Mouse (Mus musculus) liver (tissue): ENCODE data around the gene Olfr704.
"Not testable (repeated sequence)": the region's sequence is repeated elsewhere in the genome, so short reads cannot be mapped to it uniquely, and the experiment has no call there.

Experiments
- DNase-seq: peaks from one replicate; pipeline ENCODE4 v3.0.0-alpha.2; 2020; ENCODE audit warnings: mixed read lengths

Gene Olfr704

GRCm38 (mm10) chr7:106862885-106863284 lies at the start of gene Olfr704:
Olfr704 (plus strand) TSS chr7:106863185.
- no peak for DNase-seq

GRCm38 (mm10) chr7:106813829-106814228 lies 49.2 kb upstream of the Olfr704 start, which contains the start of gene Olfr701:
Olfr701 (plus strand) TSS chr7:106814129.
- DNase-seq = no peak

GRCm38 (mm10) chr7:106815775-106816174 lies 47.2 kb upstream of the Olfr704 start:
- peak; percentile 6 for DNase-seq

- no peak for DNase-seq
Observed at GRCm38 (mm10) chr7:106818414-106818813, 44.6 kb upstream of the Olfr704 start.

GRCm38 (mm10) chr7:106833793-106834192 lies 29.2 kb upstream of the Olfr704 start, which contains the start of gene Olfr702:
Olfr702 (minus strand) TSS chr7:106833893.
- no peak for DNase-seq

GRCm38 (mm10) chr7:106843060-106843459 lies 19.9 kb upstream of the Olfr704 start, which contains the start of gene Olfr703:
Olfr703 (plus strand) TSS chr7:106843360.
- no peak for DNase-seq

- no peak for DNase-seq
Observed at GRCm38 (mm10) chr7:106876791-106877190, 13.8 kb downstream of the Olfr704 start, which contains the start of gene Olfr705. Olfr705 (minus strand) TSS chr7:106876891.

- no peak for DNase-seq
Observed at GRCm38 (mm10) chr7:106888062-106888461, 25.1 kb downstream of the Olfr704 start, which contains the start of gene Olfr706. Olfr706 (minus strand) TSS chr7:106888162.

- DNase-seq = not testable (repeated sequence)
Observed at GRCm38 (mm10) chr7:106901141-106901540, 38.2 kb downstream of the Olfr704 start, which contains the start of gene Olfr707. Olfr707 (minus strand) TSS chr7:106901241.

GRCm38 (mm10) chr7:106907676-106908075 lies 44.7 kb downstream of the Olfr704 start, which contains the start of gene Olfr1532-ps1:
Olfr1532-ps1 (plus strand) TSS chr7:106908001.
- DNase-seq = no peak
